Mouse (Mus musculus) kidney, embryonic 14.5 days (tissue): ENCODE results near the gene Cyp4a12a. TPM values are rescaled to one million over a fixed set of nuclear protein-coding genes. Genes with fewer than 3 reads are reported as not detected.

Experiments
- polyA plus RNA-seq: library from polyadenylated mRNA; unstranded; fragments of >200 nt; fragmentation: Nextera tagmentation; extraction: Ambion mirVana; gene quantifications from 2 replicates; pipeline ENCODE4 v1.2.1, GENCODE M21; 2014

Gene Cyp4a12a
- polyA plus RNA-seq, 1 experiment from 2014 or later, result not detected

Other genes with a start within 250 kb of the Cyp4a12a start
- 1.7 and 2.0 TPM in 2 replicates for gene Tal1, start 242.6 kb upstream of the Cyp4a12a start, polyA plus RNA-seq
- gene Pdzk1ip1, start 210.3 kb upstream of the Cyp4a12a start, polyA plus RNA-seq, result 87.9 and 90.5 TPM in 2 replicates
- 0.37 and 0.54 TPM in 2 replicates for gene Cyp4x1, start 164.8 kb upstream of the Cyp4a12a start, polyA plus RNA-seq
- not detected in 2 replicates for gene Cyp4a29, start 57.0 kb upstream of the Cyp4a12a start, polyA plus RNA-seq
- 0.19 TPM in 1 of 2 replicates, not detected in the other for gene Cyp4a12b, start 112.6 kb downstream of the Cyp4a12a start, polyA plus RNA-seq
- gene Cyp4a30b, start 153.6 kb downstream of the Cyp4a12a start, polyA plus RNA-seq, result 0.37 TPM in 2 replicates
- not detected in 2 replicates for gene Cyp4a14, start 197.1 kb downstream of the Cyp4a12a start, polyA plus RNA-seq
- 0.26 and 0.97 TPM in 2 replicates for gene Cyp4a10, start 219.2 kb downstream of the Cyp4a12a start, polyA plus RNA-seq